Mouse (Mus musculus) CH12.LX (cell line): ENCODE data around the gene Padi6. TPM values are rescaled to one million over a fixed set of nuclear protein-coding genes. Genes with fewer than 3 reads are reported as not detected.

Experiments used
- DNase-seq: peaks from one replicate; pipeline ENCODE4 v3.0.0-alpha.2; 2013; ENCODE audit errors: extremely low read depth
- H3K27ac ChIP-seq: 2 replicates; pipeline ENCODE4 v1.5.1; 2012; ENCODE audit warnings: low read depth, mild to moderate bottlenecking, control low read depth, moderate library complexity; ENCODE audit not compliant: insufficient read depth
- H3K27me3 ChIP-seq: replicated peaks from 2 replicates; pipeline ENCODE3; 2012; ENCODE audit warnings: inconsistent platforms
- H3K36me3 ChIP-seq, 2 experiments: replicated peaks in 1 of 2; 2 replicates each; pipeline versions ENCODE3 to v1.6.1; 2012; ENCODE audit warnings: inconsistent platforms in 1 of 2, low read length in 1 of 2, mild to moderate bottlenecking in 1 of 2, mixed read lengths in 1 of 2, moderate library complexity in 1 of 2; ENCODE audit not compliant: control insufficient read depth in 1 of 2, insufficient read depth in 1 of 2
- H3K4me1 ChIP-seq, 2 experiments: 2 replicates each; pipeline ENCODE4 v1.6.1; 2012; ENCODE audit warnings: inconsistent platforms in 1 of 2, moderate library complexity in 1 of 2; ENCODE audit not compliant: insufficient read depth in 2 of 2, control insufficient read depth in 1 of 2
- H3K4me2 ChIP-seq: 2 replicates; pipeline ENCODE4 v1.6.1; 2012; ENCODE audit warnings: low read depth, mild to moderate bottlenecking, control low read depth; ENCODE audit not compliant: poor library complexity, insufficient read depth, severe bottlenecking
- H3K4me3 ChIP-seq, 3 experiments: fragments of 150-350 bp in 1 of 3; sonication (generic) in 1 of 3; replicated peaks in 1 of 3; 2 replicates each; pipeline versions ENCODE3 to v1.5.1; 2011 to 2012; ENCODE audit warnings: low read depth in 2 of 3, low read length in 2 of 3, mild to moderate bottlenecking in 2 of 3, moderate library complexity in 2 of 3, control low read depth in 1 of 3, improper control_type of control experiment in 1 of 3, inconsistent platforms in 1 of 3, mixed read lengths in 1 of 3; ENCODE audit not compliant: poor library complexity in 1 of 3
- H3K79me2 ChIP-seq: replicated peaks from 2 replicates; pipeline ENCODE4 v1.6.1; 2012; ENCODE audit warnings: mild to moderate bottlenecking, moderate library complexity; ENCODE audit not compliant: control insufficient read depth, poor library complexity, insufficient read depth, severe bottlenecking; ENCODE audit errors: extremely low read depth
- H3K9ac ChIP-seq: 2 replicates; pipeline ENCODE4 v1.6.1; 2012; ENCODE audit warnings: low read depth, mild to moderate bottlenecking, control low read depth, moderate library complexity; ENCODE audit not compliant: insufficient read depth
- H3K9me3 ChIP-seq: replicated peaks from 2 replicates; pipeline ENCODE3; 2012; ENCODE audit warnings: low read length, inconsistent platforms, mixed read lengths
- BHLHE40 ChIP-seq: IDR thresholded peaks from 2 replicates; pipeline ENCODE4 v1.6.1; 2011; ENCODE audit warnings: mild to moderate bottlenecking, low read depth, low read length, improper control_type of control experiment
- CHD1 ChIP-seq: IDR thresholded peaks from 2 replicates; pipeline ENCODE4 v1.6.1; 2012; ENCODE audit warnings: low read depth, low read length, improper control_type of control experiment, inconsistent platforms
- CHD2 ChIP-seq: IDR thresholded peaks from 2 replicates; pipeline ENCODE4 v1.6.1; 2011; ENCODE audit warnings: low read length, improper control_type of control experiment
- E2F4 ChIP-seq: IDR thresholded peaks from 2 replicates; pipeline ENCODE4 v1.6.1; 2011; ENCODE audit warnings: low read depth, low read length, improper control_type of control experiment; ENCODE audit not compliant: insufficient replicate concordance
- ELF1 ChIP-seq: IDR thresholded peaks from 2 replicates; pipeline ENCODE4 v1.6.1; 2014; ENCODE audit warnings: low read depth, mild to moderate bottlenecking, inconsistent platforms, low read length, improper control_type of control experiment
- ETS1 ChIP-seq: conservative IDR thresholded peaks from 2 replicates; pipeline ENCODE4 v1.6.1; 2012; ENCODE audit warnings: low read depth, mild to moderate bottlenecking, inconsistent platforms, low read length, improper control_type of control experiment, moderate library complexity
- GABPA ChIP-seq: IDR thresholded peaks from 2 replicates; pipeline ENCODE4 v1.6.1; 2012; ENCODE audit warnings: low read depth, low read length, improper control_type of control experiment, inconsistent platforms; ENCODE audit not compliant: insufficient replicate concordance
- HCFC1 ChIP-seq: IDR thresholded peaks from 2 replicates; pipeline ENCODE4 v1.6.1; 2012; ENCODE audit warnings: low read depth, mild to moderate bottlenecking, inconsistent platforms, low read length, improper control_type of control experiment
- IRF4 ChIP-seq: IDR thresholded peaks from 2 replicates; pipeline ENCODE4 v1.6.1; 2014; ENCODE audit warnings: low read depth, mild to moderate bottlenecking, inconsistent platforms, low read length, improper control_type of control experiment
- JUN ChIP-seq: IDR thresholded peaks from 2 replicates; pipeline ENCODE4 v1.6.1; 2011; ENCODE audit warnings: low read depth, mild to moderate bottlenecking, low read length, improper control_type of control experiment, moderate library complexity; ENCODE audit not compliant: insufficient read depth
- JUND ChIP-seq: conservative IDR thresholded peaks from 2 replicates; pipeline ENCODE4 v1.6.1; 2011; ENCODE audit warnings: low read depth, low read length, improper control_type of control experiment
- KAT2A ChIP-seq: IDR thresholded peaks from 2 replicates; pipeline ENCODE4 v1.6.1; 2012; ENCODE audit warnings: low read length, improper control_type of control experiment, inconsistent platforms; ENCODE audit not compliant: insufficient replicate concordance
- MAFK ChIP-seq: IDR thresholded peaks from 2 replicates; pipeline ENCODE4 v1.6.1; 2011; ENCODE audit warnings: low read length, improper control_type of control experiment; ENCODE audit not compliant: insufficient replicate concordance
- MAX ChIP-seq: IDR thresholded peaks from 2 replicates; pipeline ENCODE4 v1.6.1; 2011; ENCODE audit warnings: low read length, improper control_type of control experiment
- MAZ ChIP-seq: IDR thresholded peaks from 2 replicates; pipeline ENCODE4 v1.6.1; 2012; ENCODE audit warnings: low read depth, mild to moderate bottlenecking, inconsistent platforms, low read length, improper control_type of control experiment, moderate library complexity
- MEF2A ChIP-seq: IDR thresholded peaks from 2 replicates; pipeline ENCODE4 v1.6.1; 2014; ENCODE audit warnings: low read depth, mild to moderate bottlenecking, inconsistent platforms, low read length, improper control_type of control experiment, borderline replicate concordance
- MXI1 ChIP-seq: IDR thresholded peaks from 2 replicates; pipeline ENCODE4 v1.6.1; 2011; ENCODE audit warnings: mild to moderate bottlenecking, low read depth, low read length, improper control_type of control experiment
- NRF1 ChIP-seq: IDR thresholded peaks from 2 replicates; pipeline ENCODE4 v1.6.1; 2014; ENCODE audit warnings: low read depth, mild to moderate bottlenecking, inconsistent platforms, low read length, improper control_type of control experiment, moderate library complexity
- POLR2A ChIP-seq: IDR thresholded peaks from 2 replicates; pipeline ENCODE4 v1.6.1; 2011; ENCODE audit warnings: low read depth, mild to moderate bottlenecking, improper control_type of control experiment, low read length
- RAD21 ChIP-seq: IDR thresholded peaks from 2 replicates; pipeline ENCODE4 v1.6.1; 2011; ENCODE audit warnings: low read depth, mild to moderate bottlenecking, low read length, improper control_type of control experiment, moderate library complexity
- RCOR1 ChIP-seq: conservative IDR thresholded peaks from 2 replicates; pipeline ENCODE4 v1.6.1; 2012; ENCODE audit warnings: low read depth, mild to moderate bottlenecking, inconsistent platforms, low read length, improper control_type of control experiment
- SIN3A ChIP-seq: IDR thresholded peaks from 2 replicates; pipeline ENCODE4 v1.6.1; 2012; ENCODE audit warnings: low read length, improper control_type of control experiment, inconsistent platforms
- SMC3 ChIP-seq: IDR thresholded peaks from 2 replicates; pipeline ENCODE4 v1.6.1; 2011; ENCODE audit warnings: low read depth, low read length, improper control_type of control experiment
- TCF12 ChIP-seq: IDR thresholded peaks from 2 replicates; pipeline ENCODE4 v1.6.1; 2014; ENCODE audit warnings: low read depth, mild to moderate bottlenecking, inconsistent platforms, low read length, improper control_type of control experiment
- UBTF ChIP-seq: IDR thresholded peaks from 2 replicates; pipeline ENCODE4 v1.6.1; 2012; ENCODE audit warnings: low read depth, mild to moderate bottlenecking, inconsistent platforms, low read length, improper control_type of control experiment, moderate library complexity
- USF2 ChIP-seq: conservative IDR thresholded peaks from 2 replicates; pipeline ENCODE4 v1.6.1; 2011; ENCODE audit warnings: low read depth, low read length, improper control_type of control experiment
- ZKSCAN1 ChIP-seq: IDR thresholded peaks from 2 replicates; pipeline ENCODE4 v1.6.1; 2012; ENCODE audit warnings: low read depth, inconsistent platforms, low read length, improper control_type of control experiment, borderline replicate concordance
- ZNF384 ChIP-seq: IDR thresholded peaks from 2 replicates; pipeline ENCODE4 v1.6.1; 2012; ENCODE audit warnings: low read depth, low read length, improper control_type of control experiment, inconsistent platforms
- dilution Hi-C: fragments of 300-500 bp; cut with MboI; formaldehyde crosslinking; loops from 2 replicates; pipeline ENCODE4 v1.14.3; 2020; ENCODE audit warnings: low sequenced_read_pairs; ENCODE audit not compliant: extremely low pct_unique_long_range_greater_than_20kb, extremely low pct_ligation_motif_present
- in situ Hi-C: fragments of 300-500 bp; cut with MboI; formaldehyde crosslinking; loops from 3 replicates; pipeline ENCODE4 v1.14.3; 2019; ENCODE audit warnings: low sequenced_read_pairs, low pct_ligation_motif_present, low pct_unique_long_range_greater_than_20kb, mixed read lengths
- polyA plus RNA-seq: library from polyadenylated mRNA; unstranded; fragments of >175 nt; gene quantifications from 2 replicates; pipeline ENCODE4 v1.2.1, GENCODE M21; 2012; ENCODE audit warnings: low read depth; ENCODE audit not compliant: insufficient read length
- total RNA-seq, 2 experiments: library from RNA; depleted of rRNA; stranded (reverse); fragments of 300-350 nt in 1 of 2; fragments of >200 nt in 1 of 2; gene quantifications; 2 replicates each; pipeline ENCODE4 v1.2.3; 2012 to 2014

Padi6 gene
- total and polyA plus RNA-seq, 3 experiments = not detected

GRCm38 (mm10) chr4:140709617-140710016, 32.8 kb downstream of the Padi6 start:
- H3K4me2 ChIP-seq = no peak overlapping the region
- H3K27ac ChIP-seq = no peak overlapping the region
- TF ChIP-seq POLR2A = no peak
- no peak for TF ChIP-seq HCFC1
- TF ChIP-seq IRF4 = no peak
- no peak for TF ChIP-seq UBTF
- no peak for TF ChIP-seq SMC3
- TF ChIP-seq KAT2A = no peak
- TF ChIP-seq JUN = no peak
- TF ChIP-seq ETS1 = no peak
- TF ChIP-seq RCOR1 = no peak
- TF ChIP-seq RAD21 = no peak
- TF ChIP-seq ZKSCAN1 = no peak
- TF ChIP-seq GABPA = no peak
- TF ChIP-seq MAFK = no peak
- no peak for TF ChIP-seq TCF12
- TF ChIP-seq E2F4 = no peak
- no peak for TF ChIP-seq CHD1
- TF ChIP-seq NRF1 = no peak
- TF ChIP-seq, all 38 proteins: peak for 0
- DNase-seq = no peak
- peaks cover 97 to 100% of the 10 kb centered on the region in 2 experiments for H3K36me3 ChIP-seq
- H3K9me3 ChIP-seq = no peaks in the 10 kb centered on the region
- H3K4me1 ChIP-seq = peaks cover 6 to 96% of the 10 kb centered on the region in 2 experiments
- no peak overlapping the region for H3K4me3 ChIP-seq
- dilution Hi-C loops = no loop called here
- no peak overlapping the region for H3K9ac ChIP-seq
- no peaks in the 10 kb centered on the region for H3K27me3 ChIP-seq
- peaks cover 59% of the 10 kb centered on the region for H3K79me2 ChIP-seq
- in situ Hi-C loops = loop anchor here (5.0 kb wide), 1 partner anchor 32 kb away; no protein-coding TSS in a partner anchor

DNA sequence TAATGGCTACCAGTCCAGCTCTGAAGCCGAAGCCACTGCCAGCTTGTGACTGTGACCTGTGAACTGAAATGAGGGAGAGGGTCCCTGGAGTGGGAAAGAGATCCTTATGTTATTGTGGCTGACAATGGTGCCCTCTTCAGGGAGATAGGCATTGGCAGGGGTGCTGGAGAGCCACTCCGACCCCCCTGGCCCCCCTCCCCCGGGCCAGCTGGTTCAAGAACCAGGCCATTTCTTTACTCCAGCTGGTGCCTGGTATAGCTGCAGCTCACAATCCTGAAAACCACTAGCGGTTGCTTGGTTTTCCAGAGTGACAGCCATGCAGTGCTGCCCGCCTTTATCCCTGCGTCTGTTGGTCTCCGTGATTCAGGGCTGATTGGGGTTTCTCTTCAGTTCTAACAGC, 33.3 kb downstream of the Padi6 start:
- dilution Hi-C loops = no loop called here
- peaks cover 7 to 97% of the 10 kb centered on the region in 2 experiments for H3K4me1 ChIP-seq
- no peak overlapping the region for H3K9ac ChIP-seq
- H3K27ac ChIP-seq = no peak overlapping the region
- H3K27me3 ChIP-seq = no peaks in the 10 kb centered on the region
- no peak overlapping the region for H3K4me3 ChIP-seq
- TF ChIP-seq JUND = no peak
- TF ChIP-seq MAFK = no peak
- TF ChIP-seq GABPA = no peak
- TF ChIP-seq SIN3A = no peak
- no peak for TF ChIP-seq SMC3
- TF ChIP-seq NRF1 = no peak
- TF ChIP-seq CHD1 = no peak
- no peak for TF ChIP-seq POLR2A
- TF ChIP-seq MAZ = no peak
- TF ChIP-seq MXI1 = no peak
- no peak for TF ChIP-seq JUN
- TF ChIP-seq ELF1 = no peak
- no peak for TF ChIP-seq MEF2A
- TF ChIP-seq USF2 = no peak
- no peak for TF ChIP-seq MAX
- TF ChIP-seq ZNF384 = no peak
- no peak for TF ChIP-seq CHD2
- TF ChIP-seq BHLHE40 = no peak
- in situ Hi-C loops = no loop called here
- peaks cover 97 to 100% of the 10 kb centered on the region in 2 experiments for H3K36me3 ChIP-seq
- no peaks in the 10 kb centered on the region for H3K9me3 ChIP-seq
- H3K4me2 ChIP-seq = no peak overlapping the region
- DNase-seq = no peak
- peaks cover 64% of the 10 kb centered on the region for H3K79me2 ChIP-seq
